Mouse (Mus musculus) c-Kit-negative CD71-positive TER-119-positive erythroid progenitor cells, embryonic 14.5 days (primary cell): ENCODE results near the gene Acta1.

Experiments used
- DNase-seq: peaks from one replicate; pipeline ENCODE4 v3.0.0-alpha.2; 2013; ENCODE audit warnings: low read depth, low spot score

Acta1 gene

DNA sequence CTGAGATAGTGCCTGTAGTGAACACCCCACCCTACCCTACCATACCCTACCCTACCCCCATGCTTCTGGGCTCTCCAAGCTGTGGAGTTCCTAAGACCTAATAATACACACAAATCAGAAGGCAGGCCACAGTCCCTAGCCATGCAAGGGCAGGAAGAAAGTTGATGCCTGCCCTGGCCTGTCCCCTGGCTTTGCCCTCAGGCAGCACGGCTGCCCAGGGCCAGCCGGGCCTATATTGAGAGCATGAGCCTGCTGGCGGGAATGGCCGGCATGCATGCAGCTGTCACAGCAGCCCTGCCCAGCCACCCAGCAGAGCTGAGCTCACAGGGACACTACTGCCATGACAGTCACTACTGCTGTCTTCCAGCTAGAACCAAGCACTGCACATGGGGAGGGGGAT, 11.5 kb downstream of the Acta1 start:
- no peak for DNase-seq

DNA sequence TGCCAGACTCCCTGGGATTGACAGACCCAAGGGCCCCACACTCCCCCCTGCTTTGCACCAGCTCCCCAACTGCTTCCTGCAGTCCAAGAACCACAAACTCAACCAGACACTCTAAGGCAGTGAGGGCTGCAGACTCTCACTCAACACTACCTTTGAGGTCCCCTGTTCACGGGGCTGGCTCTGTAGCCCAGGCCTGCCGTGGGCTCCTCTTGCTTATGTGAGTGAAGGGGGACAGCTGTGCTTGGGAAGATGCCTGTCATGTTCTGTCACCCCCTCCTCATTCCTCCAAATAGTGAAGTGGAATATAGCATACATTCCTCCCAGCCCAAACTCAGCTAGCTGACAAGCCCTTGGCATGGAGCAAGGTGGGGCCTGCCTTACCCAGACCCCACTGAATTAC, 12.1 kb downstream of the Acta1 start:
- no peak for DNase-seq

DNA sequence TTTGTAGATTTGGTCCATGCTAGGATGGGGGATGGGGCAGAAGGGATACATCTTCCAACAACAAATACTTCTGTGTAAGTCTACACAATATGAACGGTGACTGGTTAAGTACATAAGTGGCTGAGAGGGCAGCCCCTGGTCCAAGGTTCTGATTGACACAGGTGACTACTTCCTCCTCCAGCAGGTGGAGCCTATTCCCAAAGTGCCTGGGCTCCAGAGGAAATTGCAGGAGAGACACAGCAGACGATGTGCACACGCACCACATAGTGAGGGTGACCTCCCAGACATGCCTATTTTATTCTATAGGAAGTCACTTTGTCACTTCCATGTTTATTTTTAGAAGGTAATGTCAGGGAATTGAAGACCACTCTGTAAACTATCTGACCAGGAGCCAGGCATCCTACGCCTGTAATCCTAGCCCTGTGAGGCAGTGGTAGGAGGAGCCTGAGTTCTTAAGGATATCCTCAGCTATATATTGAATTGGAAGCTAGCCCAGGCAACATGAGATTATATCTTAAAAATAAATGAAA, 13.7 kb downstream of the Acta1 start:
- DNase-seq = no peak

DNA sequence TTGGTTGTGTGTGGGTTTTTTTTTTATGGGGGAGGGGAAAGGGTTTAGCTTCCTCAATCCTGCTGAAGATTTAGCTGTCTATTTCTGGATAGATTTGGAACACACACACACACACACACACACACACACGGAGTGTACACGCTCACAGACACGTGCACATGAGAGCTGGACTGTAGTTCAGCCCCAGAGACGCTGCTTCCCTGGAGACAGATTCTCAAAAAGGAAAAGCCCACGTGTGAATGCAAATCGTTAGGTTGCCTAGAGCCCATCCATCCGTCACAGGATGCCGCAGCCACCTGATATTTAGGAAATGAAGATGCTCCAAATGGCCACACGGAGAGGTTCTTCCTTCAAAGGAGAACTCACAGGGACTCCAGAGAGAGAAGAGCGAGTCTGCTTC, 14.3 kb downstream of the Acta1 start:
- DNase-seq = no peak

DNA sequence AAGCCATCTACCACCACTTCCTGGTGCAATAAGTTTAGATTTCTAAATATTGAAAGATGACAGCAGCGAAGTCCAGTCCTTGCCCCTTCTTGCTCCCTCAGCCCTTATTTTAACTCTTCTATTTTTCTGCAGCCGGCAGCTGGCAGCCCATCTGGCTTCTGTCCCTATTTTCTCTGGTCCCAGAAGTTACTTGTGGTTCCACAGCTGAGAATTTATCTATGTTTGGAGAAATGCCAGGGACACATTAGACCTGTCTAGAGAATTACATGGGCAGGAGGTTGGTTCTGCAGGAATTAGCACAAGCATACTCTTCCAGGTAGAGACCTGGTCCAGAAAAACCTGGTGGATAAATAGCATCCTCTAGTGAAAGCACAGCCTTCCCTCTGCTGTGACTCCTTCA, 16.7 kb downstream of the Acta1 start:
- DNase-seq = no peak

DNA sequence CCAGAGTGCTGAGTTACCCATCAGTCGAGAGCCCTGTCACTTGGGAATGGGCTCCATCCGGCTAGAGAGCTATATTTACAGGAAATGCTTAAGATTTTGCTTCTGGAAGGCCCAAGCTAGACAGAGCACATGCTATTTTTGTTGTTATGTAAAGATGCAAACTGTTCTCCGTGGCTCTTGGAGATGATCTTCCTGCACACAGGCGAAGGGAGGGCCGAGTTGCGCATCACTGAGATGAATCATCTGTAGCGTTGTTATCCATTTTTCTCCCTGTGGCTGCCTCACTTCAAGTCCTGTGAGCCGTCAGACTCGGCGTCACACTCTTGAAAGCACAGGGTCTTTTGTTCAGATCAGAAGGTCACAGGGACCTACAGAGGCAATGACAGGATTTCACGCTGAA, 20.2 kb downstream of the Acta1 start:
- DNase-seq = no peak

DNA sequence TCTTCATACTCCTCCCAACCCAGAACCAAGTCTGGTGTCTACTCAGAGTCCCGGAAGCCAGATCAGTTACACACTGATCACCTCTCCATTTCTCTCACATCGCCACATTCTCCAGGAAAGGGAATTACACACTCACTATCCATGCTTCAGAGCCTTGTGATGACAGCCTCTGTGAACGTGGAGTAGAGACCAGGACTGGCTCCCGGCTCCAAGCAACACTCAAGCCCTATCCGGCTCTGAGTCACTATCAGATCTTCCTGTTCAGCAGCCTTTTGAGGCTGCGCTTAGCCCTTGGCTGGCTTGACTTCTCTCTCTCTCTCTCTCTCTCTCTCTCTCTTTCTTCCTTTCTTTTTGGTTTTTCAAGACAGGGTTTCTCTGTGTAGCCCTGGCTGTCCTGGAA, 21.2 kb downstream of the Acta1 start:
- DNase-seq = no peak

DNA sequence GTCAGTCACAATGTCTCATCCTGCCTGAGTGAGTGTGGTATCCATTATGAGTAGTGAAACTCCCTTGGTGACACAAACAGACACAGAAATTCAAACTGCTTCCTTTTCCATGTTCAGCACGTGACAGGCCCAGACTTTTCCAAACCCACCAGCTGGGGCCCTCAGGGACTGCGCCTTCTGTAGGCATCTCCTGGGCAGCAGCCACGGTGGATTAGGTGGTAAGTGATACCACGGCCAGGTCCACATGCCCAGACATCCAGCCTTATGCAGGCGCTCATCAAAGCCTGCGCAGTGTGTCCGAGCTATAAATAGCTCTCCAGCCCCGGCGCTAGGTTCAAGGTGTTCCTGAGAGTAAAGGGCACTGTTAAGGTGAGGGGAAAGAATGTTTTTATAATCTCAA, 22.5 kb downstream of the Acta1 start:
- no peak for DNase-seq

DNA sequence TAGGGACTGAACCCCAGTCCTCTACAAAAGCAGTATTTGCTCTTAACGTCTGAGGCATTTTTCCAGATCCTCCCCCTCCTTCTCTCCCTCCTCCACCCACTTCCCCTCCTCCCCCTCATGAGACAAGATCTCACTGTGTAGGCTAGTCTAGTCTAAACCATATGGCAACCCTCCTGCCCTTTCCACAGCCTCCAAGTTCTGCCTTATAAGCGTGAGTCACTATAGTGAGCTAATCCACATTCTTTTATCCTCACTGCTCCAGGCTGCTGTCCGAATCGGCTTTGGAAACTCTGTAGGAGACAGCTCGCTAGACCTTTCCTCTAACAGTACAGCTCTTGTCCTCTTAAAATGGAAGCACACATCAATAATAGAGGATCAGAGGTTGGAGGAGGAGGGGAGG, 27.6 kb downstream of the Acta1 start:
- no peak for DNase-seq

DNA sequence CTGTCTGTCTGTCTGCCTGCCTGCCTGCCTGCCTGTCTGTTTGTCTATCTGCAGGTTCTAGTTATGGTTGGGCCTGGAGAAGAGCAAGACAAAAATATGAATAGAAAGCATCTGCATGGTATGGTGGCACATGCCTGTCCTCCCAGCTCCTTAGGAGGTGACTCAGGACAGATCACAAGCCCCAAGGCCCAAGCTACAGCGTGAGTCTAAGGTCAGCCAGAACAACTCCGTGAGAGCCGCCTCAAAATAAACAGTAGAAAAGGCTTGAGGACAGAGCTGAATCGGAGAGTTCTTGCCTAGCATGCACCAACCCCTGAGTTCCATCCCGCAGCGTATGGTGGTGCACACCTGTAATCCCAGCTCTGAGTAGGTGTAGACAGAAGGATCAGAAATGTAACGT, 28.8 kb downstream of the Acta1 start:
- no peak for DNase-seq

DNA sequence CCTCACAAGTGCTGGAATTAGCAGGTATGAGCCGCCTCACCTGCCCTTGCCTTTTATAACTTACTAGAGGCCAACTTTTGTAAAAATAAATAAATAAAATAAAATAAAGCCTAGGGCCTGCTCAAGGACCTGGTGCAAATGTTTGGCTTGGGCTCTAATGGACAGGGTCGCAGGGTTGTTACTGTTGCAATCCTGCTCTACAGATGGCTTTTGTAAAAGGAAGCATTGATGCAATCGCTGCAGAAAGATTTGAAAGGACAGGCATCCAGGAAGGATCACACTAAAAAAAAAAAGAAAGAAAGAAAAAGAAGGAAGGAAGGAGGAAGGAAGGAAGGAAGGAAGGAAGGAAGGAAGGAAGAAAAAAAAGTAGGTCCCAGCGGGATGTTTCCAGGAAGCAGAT, 34.2 kb downstream of the Acta1 start:
- no peak for DNase-seq

DNA sequence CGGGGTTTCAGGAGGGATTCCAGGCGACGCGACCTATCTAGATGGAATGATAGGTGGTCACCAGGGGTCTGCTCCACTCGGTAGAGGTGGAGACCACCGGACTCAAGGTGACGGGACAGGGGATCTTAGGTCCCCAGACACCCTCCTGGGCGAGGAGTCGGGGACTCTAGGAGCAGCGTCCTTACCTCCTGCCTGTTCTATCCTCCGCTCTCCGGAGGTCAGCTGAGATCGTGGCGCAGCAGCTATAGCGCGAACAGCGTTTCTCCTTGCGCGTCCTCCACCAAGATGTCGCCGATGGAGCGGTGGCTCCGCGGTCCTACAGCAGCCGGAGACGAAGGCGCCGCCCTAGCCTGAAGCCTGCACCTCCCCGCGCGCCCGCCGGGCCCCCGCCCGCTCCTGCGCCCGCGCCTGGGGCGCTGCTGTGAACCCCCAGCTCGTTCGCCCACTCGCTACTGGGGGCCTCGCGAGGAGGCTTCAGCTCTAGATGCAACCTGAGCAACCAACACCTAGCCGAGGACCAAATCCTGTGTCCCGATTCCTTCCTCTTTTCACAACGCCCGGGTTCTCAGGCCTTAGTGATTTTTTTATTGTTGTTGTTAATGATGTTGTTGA, 34.8 kb downstream of the Acta1 start, which contains the start of gene Ccsap:
Ccsap (minus strand) TSS at position 562 of the 612 bp plus-strand sequence.
- DNase-seq = no peak

DNA sequence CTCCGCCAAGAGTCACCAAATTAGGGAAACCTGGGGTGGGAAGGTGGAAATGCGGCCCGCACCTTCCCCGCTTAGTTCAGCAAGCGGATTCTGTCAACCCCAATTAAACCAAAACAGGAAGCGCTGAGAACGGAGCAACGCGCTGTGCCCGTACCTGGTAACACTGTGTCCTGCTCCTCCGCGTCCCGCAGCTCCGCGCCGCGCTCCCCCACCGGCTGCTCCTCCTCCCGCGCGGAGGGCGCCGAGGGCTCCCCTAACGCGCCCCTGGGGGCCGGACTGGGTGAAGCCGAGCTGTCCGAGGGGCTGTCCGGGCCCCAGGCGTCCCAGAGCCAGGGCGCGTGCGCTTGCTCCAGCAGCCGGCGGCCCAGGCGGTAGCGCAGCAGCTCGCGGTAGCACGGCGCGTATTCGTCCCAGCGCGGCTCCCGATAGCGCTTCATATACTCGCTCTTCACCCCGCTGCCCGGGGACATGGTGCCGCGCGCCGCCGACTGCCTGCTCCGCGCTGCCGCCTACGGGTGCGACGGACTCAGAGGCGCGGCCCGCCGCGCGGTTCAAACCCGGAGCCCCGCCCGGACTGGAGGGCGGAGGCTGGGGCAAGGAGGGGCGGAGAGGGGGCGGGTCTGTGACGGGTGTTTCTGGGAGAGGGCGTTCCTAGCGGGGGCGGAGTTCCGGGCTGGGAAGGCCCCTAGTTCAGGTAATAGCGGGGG, 35.5 kb downstream of the Acta1 start:
- DNase-seq = peak; percentile 91

DNA sequence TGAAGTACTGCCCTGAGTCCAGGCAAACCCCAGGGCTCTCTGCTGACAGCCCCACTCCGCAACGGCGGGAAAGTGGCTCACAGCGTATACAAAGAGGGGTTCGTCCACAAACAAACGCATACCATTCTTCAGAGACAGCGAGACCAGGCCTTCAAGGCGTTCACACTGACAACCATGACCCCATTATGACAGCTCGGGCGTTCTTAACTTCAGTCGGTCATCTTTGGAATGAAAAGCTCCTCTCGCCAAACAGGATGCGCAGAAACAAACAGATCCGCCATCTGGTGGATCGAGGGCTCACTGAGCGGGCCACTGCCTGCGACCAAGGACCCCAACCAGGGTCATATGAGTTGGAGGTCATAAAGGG, 36.0 kb downstream of the Acta1 start:
- DNase-seq = peak; percentile 35

DNA sequence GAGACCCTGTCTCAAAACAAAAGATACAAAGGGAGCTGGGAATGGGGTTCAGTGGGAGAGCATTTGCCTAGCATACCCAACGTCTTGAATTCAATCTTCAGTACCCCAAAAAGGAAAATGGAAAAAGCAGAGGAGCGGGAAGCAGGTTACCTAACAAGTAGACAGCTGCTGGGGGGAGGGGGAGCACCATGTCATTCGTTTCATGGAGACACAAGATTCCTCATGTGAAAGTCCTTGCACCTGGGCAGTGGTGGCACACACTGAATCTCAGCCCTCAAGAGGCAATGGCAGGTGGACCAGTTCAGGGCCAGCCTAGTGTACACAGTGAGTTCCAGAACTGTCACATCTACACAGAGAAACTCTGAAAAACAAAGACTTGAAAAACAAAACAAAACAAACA, 37.2 kb downstream of the Acta1 start:
- no peak for DNase-seq

DNA sequence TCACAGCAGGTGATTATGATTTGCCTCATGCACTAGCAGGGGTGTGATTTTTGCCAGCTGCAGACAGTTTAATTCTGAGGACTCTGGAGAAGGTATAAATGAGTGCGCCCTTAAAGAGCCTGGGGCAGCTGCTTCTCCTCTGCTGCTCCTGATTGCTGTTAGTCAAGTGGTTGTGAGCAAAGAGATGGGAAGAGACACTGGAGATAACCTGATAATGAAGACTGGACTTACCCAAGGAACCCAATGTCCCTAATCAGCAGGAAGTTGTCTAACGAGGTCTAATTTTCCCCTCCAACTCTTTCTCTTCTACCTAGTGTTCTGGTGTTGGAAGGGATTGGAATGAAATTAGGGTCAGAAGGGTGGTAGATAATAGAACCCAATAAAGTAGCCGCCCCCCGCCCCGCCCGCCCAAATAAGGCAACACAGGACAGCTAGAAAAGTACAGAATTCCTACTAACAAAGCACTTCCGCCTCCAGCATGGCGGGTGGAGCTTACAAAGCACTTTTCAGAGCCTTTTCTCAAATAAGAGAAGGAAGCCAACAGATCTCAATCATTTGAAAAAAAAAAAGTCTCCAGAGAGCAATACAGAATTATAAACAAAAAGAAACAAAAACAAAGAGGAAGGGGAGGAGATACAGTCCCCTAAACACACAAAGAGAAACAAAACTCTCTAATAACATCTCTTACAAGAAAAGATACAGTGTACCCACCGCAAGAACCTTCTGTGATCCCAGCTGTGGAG, 39.6 kb downstream of the Acta1 start:
- DNase-seq = no peak

DNA sequence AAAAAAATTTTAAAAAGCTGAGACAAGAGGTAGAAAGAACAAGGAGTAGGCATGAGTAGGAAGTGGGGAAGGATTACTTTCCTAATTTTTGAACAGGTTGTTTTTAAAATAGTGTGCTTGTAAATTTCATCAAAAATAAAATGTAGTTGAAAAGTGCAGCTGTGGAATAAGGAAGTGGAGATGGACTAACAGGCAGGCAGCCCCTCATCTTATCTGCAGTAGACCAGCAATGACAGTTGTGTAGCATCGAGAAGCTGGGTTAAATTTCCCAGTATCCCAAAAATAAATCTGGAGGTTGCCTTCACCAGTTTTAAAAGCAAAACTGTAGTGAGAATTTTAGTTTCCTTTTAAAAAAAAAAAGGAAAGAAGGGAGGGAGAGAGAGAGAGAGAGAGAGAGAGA, 40.3 kb downstream of the Acta1 start:
- no peak for DNase-seq

DNA sequence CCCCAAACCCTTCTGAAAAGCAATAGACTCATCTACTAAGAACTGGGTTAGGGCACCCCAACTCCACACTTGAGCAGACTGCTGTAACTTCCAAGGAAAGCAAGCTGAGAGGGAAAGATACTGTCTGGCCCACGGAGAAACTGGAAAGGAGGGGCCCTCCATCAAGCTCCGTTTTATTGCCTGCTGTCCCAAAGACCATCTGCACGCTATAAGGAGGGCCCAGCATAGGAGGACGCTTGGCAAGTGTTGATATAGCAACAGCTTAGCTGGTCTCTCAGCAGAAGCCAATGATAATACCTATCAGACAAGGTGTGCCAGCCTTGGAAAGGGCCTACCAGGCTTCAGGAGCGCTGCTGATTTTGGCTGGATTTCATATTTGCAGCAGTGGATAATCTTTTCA, 43.0 kb downstream of the Acta1 start:
- DNase-seq = no peak

DNA sequence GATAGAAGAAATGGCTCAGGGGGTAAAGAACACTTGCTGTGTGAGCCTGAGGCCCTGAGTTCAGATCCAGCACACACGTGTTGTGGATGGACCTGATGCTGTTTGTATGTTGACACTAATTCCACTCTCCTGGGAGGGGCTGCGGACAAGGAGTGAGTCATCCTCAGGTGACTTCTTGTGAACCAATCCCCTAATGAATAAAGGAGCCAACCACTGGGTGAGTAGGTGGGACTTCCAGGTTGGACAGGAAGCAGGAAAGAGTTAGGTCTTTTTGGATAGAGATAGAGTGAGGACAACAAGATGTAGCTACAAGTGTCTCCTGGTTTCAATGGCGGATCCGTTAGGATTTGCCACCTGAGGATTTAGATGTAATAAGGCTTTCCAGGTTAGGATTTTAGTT, 45.2 kb downstream of the Acta1 start:
- no peak for DNase-seq

DNA sequence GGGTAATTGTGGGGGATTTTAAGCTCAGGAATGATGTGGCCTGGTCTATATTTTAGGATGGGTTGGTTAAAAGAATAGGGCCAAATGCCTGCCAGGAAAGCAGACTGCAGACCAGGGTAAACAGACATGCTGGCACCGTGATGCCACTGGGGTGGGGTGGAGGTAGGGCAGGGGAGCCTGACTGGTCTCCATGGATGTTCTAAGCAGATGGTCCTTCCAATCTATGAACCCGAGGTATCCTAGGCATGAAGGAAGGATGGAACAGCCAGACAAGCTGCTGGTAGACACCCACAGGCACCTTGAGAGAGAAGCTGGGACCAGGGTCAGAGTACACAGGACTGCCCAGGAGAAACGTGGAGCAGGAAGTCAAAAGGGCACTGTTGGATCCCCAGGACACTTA, 47.0 kb downstream of the Acta1 start:
- DNase-seq = no peak

DNA sequence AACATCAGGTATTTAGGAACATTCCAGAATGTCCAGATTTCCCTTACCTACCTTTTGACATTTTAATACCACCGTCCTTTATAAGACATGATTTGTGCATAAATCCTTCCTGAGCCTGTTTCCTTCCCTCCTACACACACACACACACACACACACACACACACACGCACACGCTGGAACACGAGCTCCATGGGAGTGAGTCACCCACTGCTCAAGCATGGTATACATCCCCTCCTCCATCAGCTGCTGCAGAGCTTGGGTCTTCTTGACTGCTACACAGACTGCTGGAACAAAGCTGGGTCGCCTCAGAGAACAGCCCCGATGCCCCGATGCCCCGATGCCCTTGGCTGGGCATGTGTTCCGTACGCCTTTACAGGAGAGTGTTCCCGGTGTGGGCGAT, 48.0 kb downstream of the Acta1 start:
- no peak for DNase-seq

DNA sequence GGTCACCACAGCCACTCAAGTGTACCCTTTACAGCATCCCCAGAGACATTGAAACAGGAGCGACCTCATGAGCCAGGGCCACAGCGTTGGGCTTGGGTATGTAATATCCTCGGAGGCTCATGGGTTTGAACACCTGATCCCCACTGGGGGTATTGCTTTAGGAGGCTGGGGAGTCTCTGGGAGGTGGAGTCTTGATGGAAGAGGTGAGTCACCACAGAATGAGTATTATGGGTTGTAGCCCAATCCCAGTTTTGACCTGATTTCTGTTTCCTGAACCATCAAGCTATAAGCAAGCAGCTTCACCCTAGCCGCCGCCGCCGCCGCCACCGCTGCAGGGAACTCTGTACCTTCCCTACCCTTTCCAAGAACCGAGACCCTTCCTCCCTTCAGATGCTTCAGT, 48.6 kb downstream of the Acta1 start:
- no peak for DNase-seq

DNA sequence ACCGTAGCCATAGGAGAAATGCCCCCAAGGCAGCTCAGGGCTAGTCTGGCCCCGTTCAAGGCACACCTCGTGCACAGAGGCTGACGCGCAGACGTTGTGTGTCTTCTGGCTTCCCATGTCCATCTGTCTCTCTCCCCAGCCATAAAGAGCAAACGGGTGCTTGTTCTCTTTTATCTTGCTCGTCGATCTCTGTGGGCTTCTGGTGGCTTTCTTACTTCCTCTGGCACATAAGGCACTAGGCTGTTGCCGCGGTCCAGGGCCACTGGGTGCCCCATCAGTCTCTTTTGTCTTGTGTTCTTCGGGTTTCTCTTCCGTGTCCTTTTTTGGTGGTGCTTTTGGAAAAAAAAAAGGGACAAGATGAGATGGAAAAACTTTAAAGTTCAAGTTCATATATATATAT, 49.4 kb downstream of the Acta1 start:
- no peak for DNase-seq
